Mouse (Mus musculus): ENCODE results near the gene Lrwd1. TPM values are rescaled to one million over a fixed set of nuclear protein-coding genes. Genes with fewer than 3 reads are reported as not detected.
"Not testable (repeated sequence)": the region's sequence is repeated elsewhere in the genome, so short reads cannot be mapped to it uniquely, and the experiment has no call there.

Lrwd1 gene
- polyA plus RNA-seq, 1 experiment, result 18.0 TPM

GRCm38 (mm10) chr5:136171363-136172341, 35.8 kb upstream of the Lrwd1 start:
- Histone ChIP-seq H3K27me3 (ENCODE audit: control insufficient read depth) (no peaks in the 10 kb centered on the region), H3K4me1 (ENCODE audit: control insufficient read depth) (peaks cover 22% of the 10 kb centered on the region), H3K9me3 (ENCODE audit: control insufficient read depth, low read length) (peaks cover 6% of the 10 kb centered on the region), H3K36me3 (ENCODE audit: control insufficient read depth) (no peaks in the 10 kb centered on the region), H3K4me3 (replicated peaks) (peak overlapping the region; percentile 71)
- TF ChIP-seq GATA1 (IDR thresholded peaks at IDR 0.05; ENCODE audit: low read length) (no peak), TAL1 (IDR thresholded peaks at IDR 0.05; ENCODE audit: low read length) (no peak)

GRCm38 (mm10) chr5:136170512-136171362, 34.9 kb upstream of the Lrwd1 start, which contains the start of gene Orai2:
Orai2 (minus strand) TSS chr5:136170713.
- TF ChIP-seq TAL1 (IDR thresholded peaks at IDR 0.05; ENCODE audit: low read length), result no peak
- no peak for TF ChIP-seq GATA1 (IDR thresholded peaks at IDR 0.05; ENCODE audit: low read length)
- peaks cover 6% of the 10 kb centered on the region for H3K9me3 ChIP-seq (ENCODE audit: control insufficient read depth, low read length)
- peak within 1 kb of the TSS; percentile 71 for H3K4me3 ChIP-seq (replicated peaks)
- H3K27me3 ChIP-seq (ENCODE audit: control insufficient read depth), result no peaks in the 10 kb centered on the region
- H3K4me1 ChIP-seq (ENCODE audit: control insufficient read depth), result peaks cover 22% of the 10 kb centered on the region
- H3K36me3 ChIP-seq (ENCODE audit: control insufficient read depth), result no peaks in the 10 kb centered on the region

- no peaks in the 10 kb centered on the region for H3K36me3 ChIP-seq (ENCODE audit: control insufficient read depth)
- TF ChIP-seq TAL1 (IDR thresholded peaks at IDR 0.05; ENCODE audit: low read length) (no peak), GATA1 (IDR thresholded peaks at IDR 0.05; ENCODE audit: low read length) (no peak)
- H3K27me3 ChIP-seq (ENCODE audit: control insufficient read depth), result no peaks in the 10 kb centered on the region
- H3K4me1 ChIP-seq (ENCODE audit: control insufficient read depth), result peaks cover 22% of the 10 kb centered on the region
- peak overlapping the region; percentile 71 for H3K4me3 ChIP-seq (replicated peaks)
- H3K9me3 ChIP-seq (ENCODE audit: control insufficient read depth, low read length), result peaks cover 6% of the 10 kb centered on the region
Measured at GRCm38 (mm10) chr5:136169626-136170511, 34.0 kb upstream of the Lrwd1 start.

- H3K9me3 ChIP-seq (ENCODE audit: control insufficient read depth, low read length), result peaks cover 6% of the 10 kb centered on the region
- no peaks in the 10 kb centered on the region for H3K27me3 ChIP-seq (ENCODE audit: control insufficient read depth)
- no peaks in the 10 kb centered on the region for H3K36me3 ChIP-seq (ENCODE audit: control insufficient read depth)
- TF ChIP-seq GATA1 (IDR thresholded peaks at IDR 0.05; ENCODE audit: low read length), result no peak
- no peak for TF ChIP-seq TAL1 (IDR thresholded peaks at IDR 0.05; ENCODE audit: low read length)
- no peak overlapping the region for H3K4me3 ChIP-seq (replicated peaks)
- peaks cover 22% of the 10 kb centered on the region for H3K4me1 ChIP-seq (ENCODE audit: control insufficient read depth)
Measured at GRCm38 (mm10) chr5:136168071-136168470, 32.2 kb upstream of the Lrwd1 start.

GRCm38 (mm10) chr5:136167296-136167695, 31.4 kb upstream of the Lrwd1 start:
- Histone ChIP-seq H3K36me3 (ENCODE audit: control insufficient read depth) (no peaks in the 10 kb centered on the region), H3K9me3 (ENCODE audit: control insufficient read depth, low read length) (peaks cover 6% of the 10 kb centered on the region), H3K27me3 (ENCODE audit: control insufficient read depth) (no peaks in the 10 kb centered on the region), H3K4me3 (replicated peaks) (no peak overlapping the region), H3K4me1 (ENCODE audit: control insufficient read depth) (peaks cover 21% of the 10 kb centered on the region)
- TF ChIP-seq GATA1 (IDR thresholded peaks at IDR 0.05; ENCODE audit: low read length) (no peak), TAL1 (IDR thresholded peaks at IDR 0.05; ENCODE audit: low read length) (no peak)

GRCm38 (mm10) chr5:136165246-136165645, 29.4 kb upstream of the Lrwd1 start:
- Histone ChIP-seq H3K9me3 (ENCODE audit: control insufficient read depth, low read length) (peaks cover 6% of the 10 kb centered on the region), H3K4me1 (ENCODE audit: control insufficient read depth) (peaks cover 4% of the 10 kb centered on the region), H3K36me3 (ENCODE audit: control insufficient read depth) (no peaks in the 10 kb centered on the region), H3K27me3 (ENCODE audit: control insufficient read depth) (no peaks in the 10 kb centered on the region), H3K4me3 (replicated peaks) (no peak overlapping the region)
- TF ChIP-seq TAL1 (IDR thresholded peaks at IDR 0.05; ENCODE audit: low read length) (no peak), GATA1 (IDR thresholded peaks at IDR 0.05; ENCODE audit: low read length) (no peak)

- Histone ChIP-seq H3K27me3 (ENCODE audit: control insufficient read depth) (no peaks in the 10 kb centered on the region), H3K36me3 (ENCODE audit: control insufficient read depth) (no peaks in the 10 kb centered on the region), H3K9me3 (ENCODE audit: control insufficient read depth, low read length) (peaks cover 6% of the 10 kb centered on the region), H3K4me3 (replicated peaks) (no peak overlapping the region), H3K4me1 (ENCODE audit: control insufficient read depth) (no peaks in the 10 kb centered on the region)
- TF ChIP-seq GATA1 (IDR thresholded peaks at IDR 0.05; ENCODE audit: low read length), result no peak
- no peak for TF ChIP-seq TAL1 (IDR thresholded peaks at IDR 0.05; ENCODE audit: low read length)
Measured at GRCm38 (mm10) chr5:136163807-136164474, 28.1 kb upstream of the Lrwd1 start.

- H3K4me3 ChIP-seq (replicated peaks); H3K9me3 ChIP-seq (ENCODE audit: control insufficient read depth, low read length); H3K4me1 ChIP-seq (ENCODE audit: control insufficient read depth); H3K27me3 ChIP-seq (ENCODE audit: control insufficient read depth); H3K36me3 ChIP-seq (ENCODE audit: control insufficient read depth): not testable (repeated sequence)
Measured at GRCm38 (mm10) chr5:136160084-136160483, 24.2 kb upstream of the Lrwd1 start.

All from erythroblast, embryonic 14.5 days (primary cell).